Mouse (Mus musculus): ENCODE data around the gene Usp47.

DNA sequence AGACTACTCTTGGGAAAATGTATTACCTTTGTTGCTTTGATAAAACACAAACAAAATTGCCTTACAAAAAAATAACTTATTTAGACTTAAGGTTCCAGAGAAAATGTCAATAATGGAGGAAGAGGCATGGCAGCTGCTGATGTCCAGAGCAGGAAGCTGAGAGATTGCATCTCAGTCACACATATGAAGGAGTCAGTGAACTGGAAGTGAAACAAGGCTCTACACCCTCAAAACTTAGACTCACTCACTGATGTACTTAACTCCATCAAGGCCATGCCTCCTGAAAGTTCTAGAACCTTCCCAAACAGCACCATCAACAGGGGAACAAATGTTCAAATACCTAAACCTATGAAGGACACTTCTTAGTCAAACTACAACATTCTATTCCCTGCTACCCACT, 23.9 kb upstream of the Usp47 start:
- TF ChIP-seq CTCF (IDR thresholded peaks at IDR 0.05; ENCODE audit: insufficient read depth, low read length) (no peak), POLR2A (IDR thresholded peaks at IDR 0.05; ENCODE audit: borderline replicate concordance, extremely low read depth, low read depth, low read length) (no peak)
